Mouse (Mus musculus): Measurements from ENCODE around the gene Ptbp3.

- TF ChIP-seq CTCF (IDR thresholded peaks at IDR 0.05) (no peak), EP300 (IDR thresholded peaks at IDR 0.05) (no peak)
Measured at GRCm38 (mm10) chr4:59507766-59508165, 41.4 kb downstream of the Ptbp3 start.
